Mouse (Mus musculus): ENCODE measurements around the gene Dkkl1. TPM values are rescaled to one million over a fixed set of nuclear protein-coding genes. Genes with fewer than 3 reads are reported as not detected.

Dkkl1 gene
- polyA plus RNA-seq, 1 experiment = 0.08 TPM

GRCm38 (mm10) chr7:45231192-45231591 is 19.2 kb upstream of the Dkkl1 start:
- H3K27me3 ChIP-seq (ENCODE audit: control insufficient read depth, insufficient read depth, insufficient read length) = no peaks in the 10 kb centered on the region
- H3K79me2 ChIP-seq (ENCODE audit: control insufficient read depth, insufficient read depth) = no peaks in the 10 kb centered on the region
- no peak overlapping the region for H3ac ChIP-seq (ENCODE audit: control insufficient read depth, insufficient read length)
- peaks cover 14% of the 10 kb centered on the region for H3K36me3 ChIP-seq (ENCODE audit: control insufficient read depth, insufficient read depth)
- no peak for TF ChIP-seq CEBPB (IDR thresholded peaks at IDR 0.05; ENCODE audit: insufficient read depth, poor library complexity, severe bottlenecking)
- no peak for TF ChIP-seq TCF3 (IDR thresholded peaks at IDR 0.05; ENCODE audit: insufficient read length, low read depth)
- TF ChIP-seq MYOG (IDR thresholded peaks at IDR 0.05; ENCODE audit: control insufficient read depth in 1 of 3, insufficient read depth in 1 of 3, insufficient read length in 2 of 3, low read depth in 2 of 3) = no peak
- TF ChIP-seq SRF (IDR thresholded peaks at IDR 0.05; ENCODE audit: control insufficient read depth, insufficient read length, low read depth) = no peak
- no peak for TF ChIP-seq POLR2AphosphoS2 (IDR thresholded peaks at IDR 0.05; ENCODE audit: insufficient read length, low read depth)
- no peak for TF ChIP-seq TCF12 (IDR thresholded peaks at IDR 0.05; ENCODE audit: insufficient read depth, poor library complexity, severe bottlenecking)
- no peak for TF ChIP-seq POLR2A (IDR thresholded peaks at IDR 0.05; ENCODE audit: insufficient read length, low read depth)
- no peak for TF ChIP-seq MAX (IDR thresholded peaks at IDR 0.05; ENCODE audit: low read depth)
- TF ChIP-seq E2F4 (IDR thresholded peaks at IDR 0.05; ENCODE audit: insufficient read depth) = no peak
- TF ChIP-seq MYOD1 (IDR thresholded peaks at IDR 0.05; ENCODE audit: control insufficient read depth in 1 of 3, insufficient read length in 2 of 3, low read depth in 2 of 3) = no peak
- TF ChIP-seq USF1 (IDR thresholded peaks at IDR 0.05; ENCODE audit: low read depth) = no peak
- TF ChIP-seq REST (IDR thresholded peaks at IDR 0.05; ENCODE audit: insufficient read depth, insufficient read length) = no peak
- H3K4me2 ChIP-seq (ENCODE audit: low read depth) = no peak overlapping the region
- H3K4me3 ChIP-seq = no peak overlapping the region

GRCm38 (mm10) chr7:45229459-45230203 is 17.7 kb upstream of the Dkkl1 start:
- H3ac ChIP-seq (ENCODE audit: control insufficient read depth, insufficient read length) = no peak overlapping the region
- no peaks in the 10 kb centered on the region for H3K27me3 ChIP-seq (ENCODE audit: control insufficient read depth, insufficient read depth, insufficient read length)
- TF ChIP-seq CEBPB (IDR thresholded peaks at IDR 0.05; ENCODE audit: insufficient read depth, poor library complexity, severe bottlenecking) (no peak), MAX (IDR thresholded peaks at IDR 0.05; ENCODE audit: low read depth) (no peak), SRF (IDR thresholded peaks at IDR 0.05; ENCODE audit: control insufficient read depth, insufficient read length, low read depth) (no peak), TCF3 (IDR thresholded peaks at IDR 0.05; ENCODE audit: insufficient read length, low read depth) (no peak), POLR2AphosphoS2 (IDR thresholded peaks at IDR 0.05; ENCODE audit: insufficient read length, low read depth) (no peak), MYOD1 (IDR thresholded peaks at IDR 0.05; ENCODE audit: control insufficient read depth in 1 of 3, insufficient read length in 2 of 3, low read depth in 2 of 3) (no peak), USF1 (IDR thresholded peaks at IDR 0.05; ENCODE audit: low read depth) (no peak), E2F4 (IDR thresholded peaks at IDR 0.05; ENCODE audit: insufficient read depth) (no peak), TCF12 (IDR thresholded peaks at IDR 0.05; ENCODE audit: insufficient read depth, poor library complexity, severe bottlenecking) (no peak), REST (IDR thresholded peaks at IDR 0.05; ENCODE audit: insufficient read depth, insufficient read length) (no peak), POLR2A (IDR thresholded peaks at IDR 0.05; ENCODE audit: insufficient read length, low read depth) (no peak), MYOG (IDR thresholded peaks at IDR 0.05; ENCODE audit: control insufficient read depth in 1 of 3, insufficient read depth in 1 of 3, insufficient read length in 2 of 3, low read depth in 2 of 3) (no peak)
- H3K36me3 ChIP-seq (ENCODE audit: control insufficient read depth, insufficient read depth) = peaks cover 16% of the 10 kb centered on the region
- H3K4me3 ChIP-seq = no peak overlapping the region
- no peak overlapping the region for H3K4me2 ChIP-seq (ENCODE audit: low read depth)
- no peaks in the 10 kb centered on the region for H3K79me2 ChIP-seq (ENCODE audit: control insufficient read depth, insufficient read depth)

- Histone ChIP-seq H3K36me3 (ENCODE audit: control insufficient read depth, insufficient read depth) (peaks cover 19% of the 10 kb centered on the region), H3ac (ENCODE audit: control insufficient read depth, insufficient read length) (no peak overlapping the region), H3K4me2 (ENCODE audit: low read depth) (no peak overlapping the region), H3K4me3 (no peak overlapping the region), H3K79me2 (ENCODE audit: control insufficient read depth, insufficient read depth) (no peaks in the 10 kb centered on the region), H3K27me3 (ENCODE audit: control insufficient read depth, insufficient read depth, insufficient read length) (no peaks in the 10 kb centered on the region)
- TF ChIP-seq E2F4 (IDR thresholded peaks at IDR 0.05; ENCODE audit: insufficient read depth) = no peak
- TF ChIP-seq TCF12 (IDR thresholded peaks at IDR 0.05; ENCODE audit: insufficient read depth, poor library complexity, severe bottlenecking) = no peak
- no peak for TF ChIP-seq USF1 (IDR thresholded peaks at IDR 0.05; ENCODE audit: low read depth)
- no peak for TF ChIP-seq POLR2A (IDR thresholded peaks at IDR 0.05; ENCODE audit: insufficient read length, low read depth)
- TF ChIP-seq MAX (IDR thresholded peaks at IDR 0.05; ENCODE audit: low read depth) = no peak
- TF ChIP-seq TCF3 (IDR thresholded peaks at IDR 0.05; ENCODE audit: insufficient read length, low read depth) = no peak
- TF ChIP-seq CEBPB (IDR thresholded peaks at IDR 0.05; ENCODE audit: insufficient read depth, poor library complexity, severe bottlenecking) = no peak
- no peak for TF ChIP-seq SRF (IDR thresholded peaks at IDR 0.05; ENCODE audit: control insufficient read depth, insufficient read length, low read depth)
- no peak for TF ChIP-seq POLR2AphosphoS2 (IDR thresholded peaks at IDR 0.05; ENCODE audit: insufficient read length, low read depth)
- TF ChIP-seq MYOG (IDR thresholded peaks at IDR 0.05; ENCODE audit: control insufficient read depth in 1 of 3, insufficient read depth in 1 of 3, insufficient read length in 2 of 3, low read depth in 2 of 3) = no peak
- no peak for TF ChIP-seq MYOD1 (IDR thresholded peaks at IDR 0.05; ENCODE audit: control insufficient read depth in 1 of 3, insufficient read length in 2 of 3, low read depth in 2 of 3)
- TF ChIP-seq REST (IDR thresholded peaks at IDR 0.05; ENCODE audit: insufficient read depth, insufficient read length) = no peak
Observed at GRCm38 (mm10) chr7:45229046-45229445, 17.1 kb upstream of the Dkkl1 start.

- Histone ChIP-seq H3K36me3 (ENCODE audit: control insufficient read depth, insufficient read depth) (peaks cover 19% of the 10 kb centered on the region), H3ac (ENCODE audit: control insufficient read depth, insufficient read length) (no peak overlapping the region), H3K27me3 (ENCODE audit: control insufficient read depth, insufficient read depth, insufficient read length) (no peaks in the 10 kb centered on the region), H3K79me2 (ENCODE audit: control insufficient read depth, insufficient read depth) (no peaks in the 10 kb centered on the region), H3K4me3 (no peak overlapping the region), H3K4me2 (ENCODE audit: low read depth) (no peak overlapping the region)
- TF ChIP-seq MYOG (IDR thresholded peaks at IDR 0.05; ENCODE audit: control insufficient read depth in 1 of 3, insufficient read depth in 1 of 3, insufficient read length in 2 of 3, low read depth in 2 of 3) (no peak), REST (IDR thresholded peaks at IDR 0.05; ENCODE audit: insufficient read depth, insufficient read length) (no peak), E2F4 (IDR thresholded peaks at IDR 0.05; ENCODE audit: insufficient read depth) (no peak), TCF3 (IDR thresholded peaks at IDR 0.05; ENCODE audit: insufficient read length, low read depth) (no peak)
Observed at GRCm38 (mm10) chr7:45228548-45228947, 16.6 kb upstream of the Dkkl1 start.
